Mouse (Mus musculus): ENCODE measurements at regions not wholly inside any gene's neighbourhood (a gene's known extent, or its start where the extent isn't known, plus 50 kb on each side); places are given as distances from the start of the nearest gene placed in this dataset.

DNA sequence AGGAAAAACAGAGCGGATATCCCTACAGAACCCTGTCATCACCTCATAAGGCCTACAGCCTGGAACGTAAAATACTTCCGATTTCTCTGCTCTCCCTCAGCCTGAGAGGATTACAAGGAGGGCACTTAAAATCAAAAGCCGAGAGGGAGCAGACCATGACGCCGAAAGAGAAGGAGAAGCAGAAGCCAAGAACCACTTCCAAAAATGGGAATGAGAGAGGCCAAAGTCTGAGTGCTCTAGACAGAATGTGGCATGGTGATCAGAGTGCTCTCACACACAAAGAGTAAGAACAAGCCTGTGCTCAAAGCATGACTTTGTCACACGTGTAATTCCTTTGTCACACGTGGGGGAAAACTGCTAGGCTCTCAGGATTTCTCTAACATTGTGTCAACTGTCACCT, 125.9 kb downstream of the Hlx start:
- intact Hi-C loops (cut with DNase I): no loop called here

DNA sequence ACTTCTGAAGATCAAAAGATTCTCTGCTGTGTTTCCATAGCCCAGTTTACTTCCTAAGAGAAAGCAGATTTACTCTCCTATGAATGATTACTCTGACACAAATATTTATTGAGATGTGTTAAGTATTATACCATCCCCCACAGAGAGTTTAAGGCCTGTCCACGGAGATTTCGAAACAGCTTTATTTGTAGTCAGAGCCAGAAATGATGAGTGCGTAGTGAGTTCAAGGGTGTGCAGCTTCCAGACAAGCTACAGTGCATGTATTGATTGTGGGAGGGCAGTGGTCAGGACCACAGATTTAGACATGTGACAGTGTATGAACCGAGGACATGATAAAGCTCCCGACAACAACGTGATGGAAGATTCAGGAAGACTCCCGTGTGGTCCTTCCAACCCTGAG, 126.8 kb downstream of the Hlx start:
- intact Hi-C loops (cut with DNase I): no loop called here

DNA sequence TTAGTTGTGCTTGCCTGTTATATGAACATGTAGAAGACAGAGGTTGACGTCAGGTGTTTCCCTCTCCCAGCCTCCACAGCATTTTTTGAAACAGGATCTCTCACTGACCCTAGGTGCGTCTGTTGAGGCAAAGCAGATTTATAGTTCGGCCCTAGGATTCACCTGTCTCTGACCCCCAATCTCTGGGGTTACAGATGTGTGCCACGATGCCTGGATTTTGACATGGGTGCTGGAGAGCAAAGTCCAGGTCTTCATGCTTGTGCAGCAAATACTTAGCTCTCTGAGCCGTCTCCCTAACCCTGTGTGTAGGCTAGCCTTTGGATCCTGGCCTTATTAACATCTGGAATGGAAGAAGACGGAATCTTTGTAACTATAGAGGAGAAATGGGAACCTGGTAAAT, 129.3 kb downstream of the Hlx start:
- intact Hi-C loops (cut with DNase I): no loop called here

DNA sequence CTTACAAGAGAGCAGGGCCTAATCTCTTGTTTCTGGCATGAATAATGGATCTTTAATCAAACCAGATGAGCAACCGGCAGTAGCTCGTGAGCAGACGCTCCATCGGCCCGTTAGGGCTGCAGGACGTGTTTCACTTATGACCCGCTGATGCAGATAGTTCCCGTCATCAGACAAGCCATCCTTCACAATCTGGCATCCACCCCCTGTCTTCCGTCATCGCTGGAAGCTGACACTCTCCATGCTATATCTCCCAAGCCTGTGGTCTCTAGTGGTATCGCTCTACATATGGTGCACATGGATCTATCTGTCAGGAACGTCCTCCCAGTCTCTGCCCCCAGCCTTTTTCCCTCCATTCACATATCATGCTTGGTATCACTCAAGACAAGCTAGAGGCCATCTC, 137.0 kb downstream of the Hlx start:
- intact Hi-C loops (cut with DNase I): no loop called here

DNA sequence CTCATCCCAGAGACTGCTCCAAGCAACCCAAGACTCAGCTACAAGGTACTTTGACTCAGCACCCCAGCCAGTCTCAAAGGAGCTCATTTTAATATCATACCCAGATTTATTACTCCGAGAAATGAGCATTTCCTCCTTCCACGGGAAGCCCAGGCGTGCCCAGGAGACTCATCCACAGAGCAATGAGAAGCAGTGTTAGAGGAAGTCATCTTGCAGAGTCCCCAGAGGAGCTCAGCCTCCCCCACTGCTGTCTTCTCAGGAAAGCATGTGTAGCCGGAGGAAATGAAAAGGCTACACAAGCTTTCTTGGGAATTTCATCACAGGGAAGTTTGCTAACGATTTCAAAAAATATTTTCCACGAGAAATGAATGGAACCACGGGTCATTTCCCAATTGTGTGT, 141.8 kb downstream of the Hlx start:
- intact Hi-C loops (cut with DNase I): no loop called here

DNA sequence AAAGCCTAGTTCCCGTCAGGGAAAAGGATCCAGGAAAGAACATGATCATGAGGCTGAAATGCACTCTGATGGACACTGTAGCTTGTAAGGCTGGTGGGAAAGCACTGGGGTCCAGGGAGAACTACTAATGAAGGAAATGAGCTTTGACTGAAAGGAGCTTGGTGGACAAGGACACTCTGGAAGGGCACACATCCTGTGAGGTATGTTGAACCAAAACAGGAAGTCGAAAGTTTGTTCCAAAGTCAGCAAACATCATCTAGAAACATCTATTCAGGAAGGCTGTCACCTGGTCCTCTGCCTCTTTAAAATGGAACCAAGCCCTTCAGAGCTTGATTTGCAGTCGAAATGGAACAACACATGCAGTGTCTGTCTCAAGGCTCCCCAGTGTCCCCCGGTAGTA, 143.1 kb downstream of the Hlx start:
- intact Hi-C loops (cut with DNase I): no loop called here

DNA sequence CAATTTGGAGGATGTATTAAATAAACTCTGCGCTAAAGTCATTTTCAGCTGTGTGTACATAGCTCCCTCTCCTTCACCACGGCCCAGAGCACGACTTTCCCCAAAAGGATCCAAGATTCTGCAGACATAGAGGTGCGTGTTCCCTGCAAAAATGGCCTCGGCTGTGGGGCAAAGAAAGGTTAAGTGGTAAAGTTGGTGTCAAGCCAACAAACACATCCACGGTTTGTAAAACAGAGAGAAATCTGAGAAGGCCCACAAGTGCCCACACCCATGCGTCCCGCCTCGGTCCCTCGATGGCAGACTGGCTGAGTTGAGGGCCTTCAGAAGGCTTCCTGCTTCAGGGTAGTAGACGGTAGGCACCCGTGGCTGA, 147.9 kb downstream of the Hlx start:
- intact Hi-C loops (cut with DNase I): no loop called here

DNA sequence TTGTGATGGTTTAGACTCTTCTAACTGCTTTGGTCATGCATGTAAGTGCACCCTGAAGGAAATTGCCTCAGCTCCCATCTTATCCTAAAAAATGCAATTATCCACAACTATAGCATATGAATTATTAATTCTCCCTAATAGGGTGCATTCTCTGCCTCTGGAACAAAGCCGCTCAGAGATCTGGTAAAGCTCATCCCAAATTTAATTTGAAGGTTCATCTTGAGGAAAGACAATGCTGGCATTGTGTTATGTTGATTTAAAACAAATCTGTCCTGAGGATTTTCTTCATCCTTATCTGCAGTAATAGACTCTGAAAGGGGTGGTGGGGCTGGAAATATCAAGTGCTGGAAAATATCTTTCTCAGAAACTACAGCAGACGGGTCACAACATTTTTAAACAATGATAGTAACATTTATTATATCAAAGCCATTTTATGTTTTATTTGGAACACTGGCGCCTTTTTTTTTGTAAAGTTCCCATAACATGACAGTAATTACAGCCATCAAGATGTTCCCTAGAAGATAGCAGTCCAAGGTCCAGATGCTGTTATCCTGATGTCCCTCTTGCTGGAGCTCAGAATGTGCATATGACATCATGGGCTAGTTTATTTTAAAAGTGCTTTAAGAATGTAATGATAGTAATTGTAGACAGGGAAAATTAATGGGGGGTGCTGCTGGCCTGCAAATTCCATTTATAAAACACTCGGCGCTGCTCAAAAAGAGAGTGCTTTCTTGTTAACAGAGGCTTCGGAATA, 148.5 kb downstream of the Hlx start:
- intact Hi-C loops (cut with DNase I): no loop called here

DNA sequence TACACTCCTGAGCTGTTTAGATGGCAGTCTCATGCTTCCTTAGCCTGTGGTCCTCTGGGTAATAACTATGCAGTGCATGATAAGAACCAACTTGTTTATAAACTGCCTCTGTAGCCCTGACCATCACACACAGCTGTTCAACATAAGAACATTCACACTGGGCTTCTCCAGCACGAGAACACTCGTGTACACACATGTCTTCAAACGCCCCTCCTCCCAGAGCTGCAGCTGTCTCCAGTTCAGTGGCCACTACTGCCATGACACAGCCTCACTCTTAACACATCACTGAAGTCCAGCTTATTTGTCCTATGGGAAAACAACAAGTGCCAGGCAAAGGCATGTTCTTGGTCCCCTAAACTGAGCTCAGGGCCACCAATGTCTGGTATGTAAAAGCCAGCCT, 152.9 kb downstream of the Hlx start:
- intact Hi-C loops (cut with DNase I): no loop called here

DNA sequence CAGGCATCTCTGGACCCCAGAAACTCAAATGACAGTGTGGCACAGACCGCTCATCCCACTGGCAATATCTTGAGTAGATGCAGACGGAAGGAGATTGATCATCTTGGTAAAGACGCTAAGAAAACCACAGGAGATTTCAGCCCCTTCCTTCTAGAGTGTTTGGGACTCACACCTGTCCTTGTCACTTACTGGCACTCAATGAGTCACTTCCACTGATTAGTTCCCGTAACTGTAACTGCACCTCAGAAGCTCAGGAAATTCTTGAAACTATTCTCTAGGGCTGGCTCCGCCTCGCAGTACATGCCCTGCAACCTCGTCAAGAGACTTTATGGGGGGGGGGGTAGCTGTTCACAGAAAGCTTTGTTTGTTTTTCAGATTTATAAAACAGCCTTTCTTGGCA, 155.9 kb downstream of the Hlx start:
- intact Hi-C loops (cut with DNase I): no loop called here

DNA sequence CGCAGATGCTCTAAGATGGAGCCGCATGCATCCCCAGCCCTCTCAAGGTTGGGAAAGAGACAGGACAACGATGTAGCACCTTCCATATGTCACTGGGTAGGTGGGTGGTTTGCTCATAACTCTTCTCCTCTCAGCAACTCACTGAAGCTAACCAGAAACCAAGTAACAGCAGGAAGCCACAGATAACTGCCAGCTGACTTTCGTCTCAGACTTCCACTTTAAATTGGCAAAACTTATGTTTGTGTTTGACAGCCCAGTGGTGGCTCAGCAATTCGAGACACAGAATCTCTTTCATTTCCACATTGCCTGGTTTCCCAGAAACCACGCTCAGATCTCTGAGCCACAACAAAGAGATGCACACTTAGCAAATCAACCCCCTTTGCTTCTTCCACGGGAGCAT, 159.1 kb downstream of the Hlx start:
- intact Hi-C loops (cut with DNase I): no loop called here

DNA sequence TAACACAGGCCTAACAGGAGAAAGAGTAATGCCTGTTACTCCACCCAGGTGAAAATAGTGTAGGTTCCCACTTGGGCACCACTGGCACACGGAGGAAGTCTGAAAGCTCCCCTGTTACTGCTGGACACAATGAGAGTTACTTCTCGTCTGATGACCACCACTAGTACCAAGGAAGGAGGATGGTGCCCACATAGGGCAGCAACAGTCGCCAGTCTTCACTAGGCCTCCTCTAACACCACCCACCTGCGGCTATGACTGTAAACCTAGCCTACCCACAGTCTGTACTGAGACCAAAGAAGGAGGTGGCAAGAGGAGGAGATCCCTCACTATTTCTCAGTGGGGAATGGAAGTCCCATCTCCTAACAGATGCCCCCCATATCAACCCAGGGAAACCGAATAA, 161.7 kb downstream of the Hlx start:
- intact Hi-C loops (cut with DNase I): no loop called here

DNA sequence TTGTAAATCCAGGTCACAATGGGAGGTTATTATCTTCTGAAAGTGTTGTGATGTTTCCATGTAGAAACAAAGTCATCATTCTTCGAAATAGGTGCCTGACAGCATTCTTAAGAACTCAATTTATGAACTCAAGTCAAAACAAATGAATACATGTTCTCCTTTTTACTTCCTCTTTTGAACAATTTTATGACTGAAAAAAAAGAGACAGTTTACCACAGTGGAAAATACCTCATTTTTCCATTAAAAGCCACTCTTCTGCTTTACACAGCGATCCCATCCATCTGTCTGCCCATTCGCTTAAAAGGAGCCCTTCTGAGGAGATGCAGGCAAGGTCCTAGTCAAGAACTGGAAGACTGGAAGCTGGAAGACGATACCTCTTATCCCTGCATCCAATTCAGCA, 169.5 kb downstream of the Hlx start:
- intact Hi-C loops (cut with DNase I): no loop called here

DNA sequence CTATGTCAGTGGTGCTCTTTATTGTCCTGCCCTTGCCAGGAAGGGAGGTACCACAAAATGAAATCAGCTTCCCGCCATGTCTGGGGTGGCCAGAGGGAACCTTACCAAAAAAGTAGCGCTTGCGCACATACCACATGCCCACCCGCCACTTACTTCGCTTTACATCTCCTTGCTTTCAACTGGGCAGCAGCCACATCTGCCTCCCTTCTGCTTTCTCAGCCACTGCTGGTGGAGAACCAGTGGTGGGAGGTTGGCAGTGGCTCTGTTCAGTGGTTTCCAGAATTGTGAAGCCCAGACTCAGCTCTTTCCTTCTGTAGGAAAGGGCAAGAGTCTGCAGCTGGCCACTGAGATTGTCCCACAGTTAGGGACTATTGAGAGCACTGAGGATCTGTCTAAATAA, 170.2 kb downstream of the Hlx start:
- intact Hi-C loops (cut with DNase I): no loop called here

DNA sequence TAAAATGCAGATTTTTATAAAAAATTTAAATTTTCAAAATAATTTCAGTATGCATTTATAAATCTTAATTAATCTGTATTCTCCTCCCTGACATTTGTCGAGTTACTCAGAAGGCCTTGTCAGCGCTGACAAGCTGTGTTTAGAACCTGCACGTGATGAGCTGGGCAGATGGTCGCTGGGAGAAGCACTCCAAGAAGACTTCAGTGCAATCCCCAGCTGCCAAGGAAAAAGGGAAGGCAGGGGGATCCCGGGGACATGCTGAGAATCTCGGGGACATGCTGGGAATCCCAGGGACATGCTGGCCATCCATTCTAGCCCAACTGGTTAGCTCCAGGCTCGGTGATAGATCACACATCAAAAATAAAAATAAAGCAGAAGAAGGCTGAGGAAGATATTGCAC, 172.9 kb downstream of the Hlx start:
- intact Hi-C loops (cut with DNase I): no loop called here

DNA sequence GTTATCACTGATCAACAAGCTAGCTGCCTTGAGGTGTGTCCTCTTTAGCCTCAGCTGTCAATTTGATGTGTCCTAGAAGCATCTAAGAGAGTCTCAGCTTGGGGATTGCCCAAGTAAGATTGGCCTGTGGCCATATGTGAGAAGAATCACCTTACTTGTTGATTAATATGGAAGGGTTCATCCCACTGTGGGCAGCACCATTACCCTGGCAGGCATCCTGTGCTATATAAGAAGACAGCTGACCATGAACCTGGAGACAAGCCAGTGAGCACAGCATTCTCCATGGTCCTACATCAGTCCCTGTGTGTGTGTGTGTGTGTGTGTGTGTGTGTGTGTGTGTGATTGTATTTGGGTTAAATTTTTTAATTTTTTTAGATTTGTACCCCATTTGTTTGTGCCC, 178.6 kb downstream of the Hlx start:
- intact Hi-C loops (cut with DNase I): no loop called here

DNA sequence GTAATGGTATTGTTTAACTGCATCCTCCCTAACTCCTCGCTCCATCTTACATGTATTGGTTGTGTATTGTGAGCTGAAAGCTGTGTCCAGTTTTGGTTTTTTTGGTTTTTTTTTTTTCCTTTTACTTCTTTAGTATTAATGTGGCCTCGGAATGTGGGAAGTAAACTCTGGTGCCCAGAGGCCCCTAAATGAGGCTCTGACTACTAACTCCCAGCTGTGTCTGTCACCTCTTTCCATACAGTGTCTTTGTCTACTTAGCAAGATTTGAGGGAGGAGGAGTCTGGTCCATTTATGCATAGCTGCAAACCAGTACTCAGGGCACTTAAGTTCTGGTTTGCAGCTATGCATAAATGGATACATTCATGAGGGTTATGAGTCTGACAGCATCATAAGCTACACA, 181.9 kb downstream of the Hlx start:
- intact Hi-C loops (cut with DNase I): no loop called here

DNA sequence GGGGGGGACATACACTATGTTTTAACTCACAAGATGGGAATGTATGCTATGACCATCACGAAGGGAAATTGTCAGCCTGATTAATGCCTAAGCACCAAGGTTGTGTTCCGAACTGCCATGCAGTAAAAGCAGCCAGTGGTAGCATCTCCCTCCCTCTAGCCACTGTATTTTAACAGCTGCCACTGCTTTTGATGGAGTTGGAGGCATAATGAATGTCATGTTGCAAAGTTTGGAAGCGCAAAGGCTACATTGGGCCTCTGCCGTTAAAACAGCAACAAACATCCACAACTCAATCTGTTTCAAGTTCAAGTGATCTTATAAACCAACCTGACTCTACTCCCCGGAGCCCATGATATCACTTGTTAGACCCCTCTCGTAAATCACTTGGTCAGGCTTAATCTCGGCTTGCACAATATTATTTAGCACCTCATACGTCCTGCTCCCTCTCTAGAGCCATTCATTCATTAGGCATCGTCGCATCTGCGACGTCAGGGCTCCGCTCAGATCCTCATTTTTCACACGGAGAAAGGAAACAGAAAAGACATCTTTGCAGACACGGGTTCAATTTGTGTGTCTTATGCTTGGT, 184.7 kb downstream of the Hlx start:
- intact Hi-C loops (cut with DNase I): no loop called here

DNA sequence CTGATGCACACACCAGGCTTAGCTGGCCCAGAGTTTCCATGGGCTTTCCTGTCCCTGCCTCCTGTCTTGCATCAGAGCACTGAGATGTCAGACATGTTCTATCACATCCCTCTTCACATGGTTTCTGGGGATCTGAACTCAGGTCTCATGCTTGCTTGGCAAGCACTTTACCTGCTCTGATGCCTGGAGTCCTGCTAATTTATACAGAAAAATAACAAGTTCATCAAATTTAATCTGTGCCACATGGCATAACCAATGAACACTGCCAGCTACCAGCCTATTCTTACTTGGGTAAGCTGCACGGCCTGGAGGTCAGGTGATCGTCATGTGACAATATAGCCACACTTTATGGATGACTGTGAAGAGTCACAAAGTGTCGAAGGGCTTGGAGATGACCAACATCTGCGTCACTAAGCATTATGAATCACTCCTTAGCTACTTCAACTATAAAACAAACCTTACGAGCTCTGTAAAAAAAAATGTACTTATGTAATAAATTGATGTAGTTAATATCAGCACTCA, 186.2 kb downstream of the Hlx start:
- intact Hi-C loops (cut with DNase I): no loop called here

DNA sequence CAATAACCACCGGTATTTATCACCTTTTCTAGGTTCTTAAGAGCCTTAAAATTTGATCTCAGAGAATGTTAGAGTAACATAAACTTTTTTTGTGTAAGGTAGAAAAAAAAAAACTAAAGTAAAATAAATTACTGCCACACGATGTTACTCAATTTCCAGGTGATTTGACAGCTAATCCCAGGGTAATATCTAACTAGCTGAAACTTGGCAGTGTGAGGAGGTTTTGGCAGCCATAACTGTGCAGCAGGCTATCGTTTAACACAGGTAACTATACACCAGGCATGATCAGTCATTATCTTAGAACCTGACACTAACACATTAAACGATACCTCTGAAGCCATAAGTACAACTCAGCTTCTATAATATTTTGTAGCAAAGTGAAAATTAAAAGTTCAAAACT, 187.3 kb downstream of the Hlx start:
- intact Hi-C loops (cut with DNase I): no loop called here

DNA sequence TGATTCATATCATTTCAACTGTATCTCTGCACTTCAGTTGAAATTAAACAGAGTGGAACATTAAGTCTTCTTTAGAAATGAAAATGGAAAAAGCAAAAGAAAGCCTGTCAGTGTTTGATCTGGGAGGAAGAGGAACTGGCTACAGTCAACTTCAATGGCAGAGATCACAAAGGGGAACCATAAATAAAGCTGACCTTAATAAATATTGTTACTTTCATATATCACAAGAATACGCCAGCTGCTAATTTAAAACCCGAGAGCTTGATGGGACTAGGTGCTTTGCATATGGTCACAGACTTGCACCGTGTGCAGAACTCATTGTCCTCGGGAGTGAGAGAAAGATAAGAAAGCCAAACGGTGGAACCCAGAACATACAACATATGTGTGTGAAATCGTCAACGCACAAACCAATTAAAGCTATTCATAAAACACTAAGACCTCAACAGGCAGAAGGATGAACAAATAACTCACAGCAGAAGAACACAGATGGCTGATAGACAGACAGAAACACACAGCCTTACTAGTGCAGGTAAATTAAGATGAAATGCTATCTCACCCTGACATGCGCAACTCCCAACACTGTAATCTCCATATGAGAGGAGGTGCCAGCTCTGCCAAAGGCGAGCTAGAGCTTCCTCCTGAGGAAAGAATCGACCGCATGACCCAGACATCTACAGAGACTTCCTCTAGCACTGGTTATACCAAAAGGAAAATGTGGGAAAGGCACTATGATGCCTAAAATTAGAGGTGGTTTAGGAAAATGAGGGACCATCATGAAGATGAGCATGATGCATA, 189.9 kb downstream of the Hlx start:
- intact Hi-C loops (cut with DNase I): no loop called here

DNA sequence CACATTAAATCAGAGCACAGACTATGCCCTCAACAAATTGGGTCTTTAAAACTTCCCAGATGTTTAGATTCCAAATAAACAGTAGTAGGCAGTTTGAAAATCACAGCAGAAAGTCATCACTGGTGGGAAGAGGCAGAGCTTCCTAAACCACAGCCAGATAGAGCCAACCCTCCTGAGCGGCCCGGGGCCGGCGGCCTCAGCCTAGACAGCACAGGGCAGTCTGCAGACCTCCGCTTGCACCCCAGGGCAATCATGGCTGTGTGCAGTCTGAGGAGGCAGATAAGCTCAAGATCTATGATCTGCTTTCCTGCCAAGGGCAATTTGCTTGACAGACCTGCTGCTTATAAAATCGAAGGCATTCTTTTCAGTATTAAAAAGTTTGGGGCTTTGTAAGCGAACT, 192.6 kb downstream of the Hlx start:
- intact Hi-C loops (cut with DNase I): no loop called here
